Mouse (Mus musculus) lung, adult 2 months (tissue): ENCODE measurements around the gene Arrdc1.
"Not testable (repeated sequence)": the region's sequence is repeated elsewhere in the genome, so short reads cannot be mapped to it uniquely, and the experiment has no call there.

ENCODE experiments used
- CTCF ChIP-seq: fragments of 200-500 bp; IDR thresholded peaks from 2 replicates; pipeline ENCODE4 v1.5.1; 2011; ENCODE audit warnings: mild to moderate bottlenecking, low read length, control low read depth; ENCODE audit not compliant: insufficient read depth
- POLR2A ChIP-seq: fragments of 200-500 bp; IDR thresholded peaks from 2 replicates; pipeline ENCODE4 v1.6.1; 2011; ENCODE audit warnings: low read depth, mild to moderate bottlenecking, control low read depth, low read length, borderline replicate concordance; ENCODE audit errors: extremely low read depth

GRCm38 (mm10) chr2:24974452-24974851 lies 39.4 kb upstream of the Arrdc1 start:
- not testable (repeated sequence) for TF ChIP-seq CTCF, POLR2A
